Mouse (Mus musculus) heart, embryonic 13.5 days (tissue): ENCODE results near the gene Rab31. TPM values are rescaled to one million over a fixed set of nuclear protein-coding genes. Genes with fewer than 3 reads are reported as not detected.

Experiments used
- ATAC-seq: fragments of 200-750 bp; cut with Nextera tagmentation; 2 replicates; pipeline ENCODE4 v1.8.0; 2017; ENCODE audit warnings: moderate TSS enrichment; ENCODE audit not compliant: insufficient number of reproducible peaks, low FRiP score, low TSS enrichment; ENCODE audit errors: extremely low read depth
- H3K27ac ChIP-seq: fragments of 300-500 bp; sonication (generic); replicated peaks from 2 replicates; pipeline ENCODE4 v1.5.1; 2015; ENCODE audit warnings: moderate library complexity, mild to moderate bottlenecking, inconsistent platforms
- H3K27me3 ChIP-seq: fragments of 300-500 bp; sonication (generic); replicated peaks from 2 replicates; pipeline ENCODE4 v1.6.1; 2015; ENCODE audit warnings: mild to moderate bottlenecking, inconsistent platforms
- H3K36me3 ChIP-seq: fragments of 300-500 bp; sonication (generic); 2 replicates; pipeline ENCODE4 v1.6.1; 2015; ENCODE audit warnings: mild to moderate bottlenecking, inconsistent platforms
- H3K4me1 ChIP-seq: fragments of 300-500 bp; sonication (generic); 2 replicates; pipeline ENCODE4 v1.6.1; 2015; ENCODE audit warnings: inconsistent platforms
- H3K4me2 ChIP-seq: fragments of 300-500 bp; sonication (generic); 2 replicates; pipeline ENCODE4 v1.6.1; 2015; ENCODE audit warnings: inconsistent platforms, mild to moderate bottlenecking, moderate library complexity
- H3K4me3 ChIP-seq: fragments of 300-500 bp; sonication (generic); 2 replicates; pipeline ENCODE4 v1.5.1; 2015; ENCODE audit warnings: moderate library complexity, mild to moderate bottlenecking, inconsistent platforms
- H3K9ac ChIP-seq: fragments of 300-500 bp; sonication (generic); 2 replicates; pipeline ENCODE4 v1.6.1; 2015; ENCODE audit warnings: inconsistent platforms, mild to moderate bottlenecking, moderate library complexity
- H3K9me3 ChIP-seq: fragments of 300-500 bp; sonication (generic); 2 replicates; pipeline ENCODE4 v1.6.1; 2016; ENCODE audit warnings: inconsistent platforms
- WGBS: fragments of 180-500 bp; shearing (Covaris S2); methylation state at CpG from one replicate; pipeline ENCODE4 v1.1.7; 2015; ENCODE audit warnings: mixed read lengths; 5-methylcytosine and 5-hydroxymethylcytosine counted together
- polyA plus RNA-seq: library from polyadenylated mRNA; unstranded; fragments of >200 nt; fragmentation: Nextera tagmentation; extraction: Ambion mirVana; gene quantifications from 2 replicates; pipeline ENCODE4 v1.2.1, GENCODE M21; 2015

Gene Rab31
- polyA plus RNA-seq, 1 experiment from 2014 or later = 23.9 TPM

DNA sequence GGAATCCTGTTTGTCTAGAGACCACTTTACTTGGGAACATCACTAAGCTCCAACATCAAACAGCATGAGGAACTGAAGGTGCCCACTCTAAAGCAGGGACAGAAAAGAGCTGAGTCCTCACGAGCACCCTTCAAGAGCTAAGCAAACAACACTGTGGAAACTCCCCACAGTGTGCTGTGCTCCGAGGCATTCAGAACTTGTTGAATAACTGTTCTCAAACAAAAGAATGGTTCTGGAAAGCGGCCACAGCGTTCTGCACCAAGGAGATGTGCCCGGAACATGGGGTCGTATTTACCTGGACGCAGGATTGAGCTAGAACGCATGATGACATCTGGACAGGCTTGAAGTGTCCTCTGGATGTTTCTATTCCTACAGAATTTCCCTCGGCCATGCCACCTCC lies 114.6 kb downstream of the Rab31 start:
- no peak overlapping the region for H3K4me2 ChIP-seq
- H3K4me3 ChIP-seq = no peak overlapping the region
- H3K4me1 ChIP-seq = peaks cover 15% of the 10 kb centered on the region
- H3K27me3 ChIP-seq = no peaks in the 10 kb centered on the region
- WGBS = 83% methylated on average over 9 of the region's 9 CpGs
- no peaks in the 10 kb centered on the region for H3K9me3 ChIP-seq
- no peak overlapping the region for H3K9ac ChIP-seq
- no peak for ATAC-seq
- H3K27ac ChIP-seq = no peak overlapping the region
- H3K36me3 ChIP-seq = no peaks in the 10 kb centered on the region

DNA sequence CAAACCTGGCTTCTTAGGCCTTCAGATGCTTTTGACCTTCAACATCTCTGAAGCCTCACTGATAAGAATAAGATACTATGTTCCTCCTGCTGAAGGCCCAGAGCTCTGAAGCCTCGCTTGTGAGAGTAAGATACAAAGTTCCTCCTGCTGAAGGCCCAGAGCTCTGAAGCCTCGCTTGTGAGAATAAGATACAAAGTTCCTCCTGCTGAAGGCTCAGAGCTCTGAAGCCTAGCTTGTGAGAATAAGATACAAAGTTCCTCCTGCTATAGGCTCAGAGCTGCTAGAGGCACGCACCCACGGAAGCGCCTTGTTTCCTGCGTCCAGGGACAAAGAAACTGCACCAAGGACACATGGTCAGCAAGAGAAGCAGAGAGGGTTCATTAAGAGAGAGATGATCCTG lies 115.8 kb downstream of the Rab31 start:
- no peaks in the 10 kb centered on the region for H3K9me3 ChIP-seq
- no peak overlapping the region for H3K9ac ChIP-seq
- H3K4me2 ChIP-seq = no peak overlapping the region
- H3K27ac ChIP-seq = no peak overlapping the region
- no peaks in the 10 kb centered on the region for H3K27me3 ChIP-seq
- peaks cover 9% of the 10 kb centered on the region; the same call in 1 of the 2 replicates for H3K36me3 ChIP-seq
- WGBS = 77% methylated on average over 6 of the region's 6 CpGs
- H3K4me3 ChIP-seq = no peak overlapping the region
- ATAC-seq = no peak
- peaks cover 15% of the 10 kb centered on the region for H3K4me1 ChIP-seq

DNA sequence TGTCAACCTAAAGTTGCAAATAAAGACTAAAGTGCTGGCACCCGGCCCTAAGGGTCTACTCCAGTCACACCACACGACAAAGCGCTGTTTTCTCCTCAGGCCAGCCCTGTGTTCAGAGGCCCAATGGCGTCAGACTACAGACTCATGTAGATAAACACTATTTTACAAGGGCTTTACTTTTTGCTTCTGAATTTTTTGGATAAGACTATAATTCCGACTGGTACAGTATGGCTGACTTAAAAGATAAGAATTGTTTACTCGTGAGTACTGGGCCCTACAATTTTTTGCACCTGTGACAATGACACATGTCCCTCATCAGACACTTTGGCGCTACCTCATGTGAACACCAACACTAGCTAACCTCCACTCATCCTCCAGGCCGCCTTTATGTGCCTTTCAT lies 116.5 kb downstream of the Rab31 start:
- H3K27me3 ChIP-seq = no peaks in the 10 kb centered on the region
- peaks cover 11% of the 10 kb centered on the region; the same call in 1 of the 2 replicates for H3K36me3 ChIP-seq
- no peak overlapping the region for H3K9ac ChIP-seq
- 80% methylated on average over 8 of the region's 8 CpGs for WGBS
- H3K4me3 ChIP-seq = no peak overlapping the region
- peaks cover 15% of the 10 kb centered on the region for H3K4me1 ChIP-seq
- no peaks in the 10 kb centered on the region for H3K9me3 ChIP-seq
- H3K27ac ChIP-seq = no peak overlapping the region
- H3K4me2 ChIP-seq = no peak overlapping the region
- no peak for ATAC-seq

- Histone ChIP-seq H3K27me3 (no peaks in the 10 kb centered on the region), H3K4me1 (peaks cover 15% of the 10 kb centered on the region), H3K9me3 (no peaks in the 10 kb centered on the region), H3K9ac (no peak overlapping the region), H3K27ac (no peak overlapping the region), H3K4me3 (no peak overlapping the region), H3K4me2 (no peak overlapping the region), H3K36me3 (peaks cover 13% of the 10 kb centered on the region; the same call in 1 of the 2 replicates)
- ATAC-seq = no peak
- WGBS = 38% methylated on average over 4 of the region's 4 CpGs
Measured at GRCm38 (mm10) chr17:65655608-65656007, 116.9 kb downstream of the Rab31 start.

- Histone ChIP-seq H3K36me3 (peaks cover 13% of the 10 kb centered on the region; the same call in 1 of the 2 replicates), H3K4me2 (no peak overlapping the region)
Measured at GRCm38 (mm10) chr17:65650598-65650997, 122.0 kb downstream of the Rab31 start.

DNA sequence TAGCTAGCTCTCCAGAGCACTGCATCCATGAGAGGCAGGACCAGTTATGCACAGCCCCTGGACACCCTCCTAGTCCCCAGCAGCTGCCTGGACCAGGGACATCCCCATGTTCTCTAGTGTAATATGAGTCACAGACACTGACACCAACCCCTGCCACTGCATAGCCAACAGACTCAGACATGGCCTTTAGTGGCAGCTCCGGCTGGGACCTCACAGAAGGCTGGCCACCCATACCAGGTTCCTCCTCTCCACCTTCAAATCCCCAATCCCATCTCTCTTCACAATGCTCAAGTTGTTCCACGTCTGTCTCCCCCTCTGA lies 123.4 kb downstream of the Rab31 start:
- H3K9ac ChIP-seq = no peak overlapping the region
- 87% methylated on average over 2 of the region's 2 CpGs for WGBS
- ATAC-seq = no peak; the same call in 1 of the 2 replicates
- no peaks in the 10 kb centered on the region for H3K27me3 ChIP-seq
- peaks cover 9% of the 10 kb centered on the region for H3K4me1 ChIP-seq
- no peaks in the 10 kb centered on the region for H3K9me3 ChIP-seq
- no peak overlapping the region for H3K4me3 ChIP-seq
- peaks cover 13% of the 10 kb centered on the region; the same call in 1 of the 2 replicates for H3K36me3 ChIP-seq
- H3K4me2 ChIP-seq = no peak overlapping the region
- H3K27ac ChIP-seq = no peak overlapping the region

More at GRCm38 (mm10) chr17:65650598-65650997, 122.0 kb downstream of the Rab31 start:
- WGBS = 81% methylated on average over 6 of the region's 6 CpGs
- H3K9me3 ChIP-seq = no peaks in the 10 kb centered on the region
- H3K4me1 ChIP-seq = peaks cover 17% of the 10 kb centered on the region
- no peak overlapping the region for H3K9ac ChIP-seq
- H3K4me3 ChIP-seq = no peak overlapping the region
- H3K27ac ChIP-seq = no peak overlapping the region
- H3K27me3 ChIP-seq = no peaks in the 10 kb centered on the region
- ATAC-seq = no peak

GRCm38 (mm10) chr17:65648371-65649174 lies 124.0 kb downstream of the Rab31 start:
- peaks cover 11% of the 10 kb centered on the region for H3K4me1 ChIP-seq
- H3K27me3 ChIP-seq = no peaks in the 10 kb centered on the region
- WGBS = 73% methylated on average over 9 of the region's 9 CpGs
- ATAC-seq = no peak
- H3K36me3 ChIP-seq = peaks cover 13% of the 10 kb centered on the region; the same call in 1 of the 2 replicates
- no peak overlapping the region for H3K27ac ChIP-seq
- H3K9me3 ChIP-seq = no peaks in the 10 kb centered on the region
- no peak overlapping the region for H3K4me2 ChIP-seq
- H3K4me3 ChIP-seq = no peak overlapping the region
- H3K9ac ChIP-seq = no peak overlapping the region

DNA sequence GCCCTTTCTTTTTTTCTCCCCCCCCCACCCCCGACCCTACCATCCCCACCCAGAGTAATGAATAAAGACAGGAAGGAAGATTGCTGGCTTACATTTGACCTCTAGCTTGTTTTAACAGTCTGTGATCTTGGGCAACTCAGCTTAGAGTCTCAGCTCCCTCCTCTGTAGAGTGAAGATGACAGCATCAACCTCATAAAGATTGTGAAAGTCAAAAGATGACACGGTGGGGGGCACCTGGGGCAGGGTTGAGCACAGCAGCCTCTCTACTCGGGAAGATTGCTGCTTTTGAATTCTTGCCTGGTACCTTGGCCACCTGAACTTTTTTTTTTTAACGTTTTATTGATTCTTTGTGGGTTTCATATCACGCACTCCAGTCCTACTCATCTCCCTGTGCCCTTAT lies 124.6 kb downstream of the Rab31 start:
- Histone ChIP-seq H3K36me3 (peaks cover 13% of the 10 kb centered on the region; the same call in 1 of the 2 replicates), H3K4me1 (peaks cover 17% of the 10 kb centered on the region), H3K4me3 (no peak overlapping the region), H3K27ac (no peak overlapping the region), H3K27me3 (no peaks in the 10 kb centered on the region), H3K4me2 (no peak overlapping the region), H3K9ac (no peak overlapping the region), H3K9me3 (no peaks in the 10 kb centered on the region)
- 59% methylated on average over 5 of the region's 5 CpGs for WGBS
- ATAC-seq = no peak

DNA sequence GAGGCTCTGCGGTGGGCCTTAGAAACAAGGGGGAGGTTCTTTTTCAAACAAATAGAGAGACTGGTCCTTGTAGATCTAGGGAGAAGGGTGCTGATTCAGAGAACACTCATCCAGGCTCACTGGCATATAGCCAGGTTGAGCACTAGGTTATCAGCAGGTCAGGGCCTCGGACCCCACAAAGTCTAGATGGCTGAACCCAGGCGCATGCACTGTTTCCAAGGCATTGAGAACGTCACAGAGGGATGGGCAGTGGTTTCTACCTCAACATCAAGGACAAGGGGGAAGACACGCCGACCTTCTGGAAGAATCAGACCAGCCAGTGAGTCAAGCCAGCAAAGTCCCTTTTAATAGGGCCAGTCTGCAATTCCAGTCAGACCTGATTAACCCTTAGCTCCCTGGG lies 125.3 kb downstream of the Rab31 start:
- no peak overlapping the region for H3K4me2 ChIP-seq
- H3K9ac ChIP-seq = no peak overlapping the region
- peaks cover 7% of the 10 kb centered on the region; the same call in 1 of the 2 replicates for H3K36me3 ChIP-seq
- no peak overlapping the region for H3K27ac ChIP-seq
- no peak for ATAC-seq
- 49% methylated on average over 6 of the region's 6 CpGs for WGBS
- H3K4me3 ChIP-seq = no peak overlapping the region
- H3K4me1 ChIP-seq = peaks cover 22% of the 10 kb centered on the region
- H3K9me3 ChIP-seq = no peaks in the 10 kb centered on the region
- H3K27me3 ChIP-seq = no peaks in the 10 kb centered on the region

DNA sequence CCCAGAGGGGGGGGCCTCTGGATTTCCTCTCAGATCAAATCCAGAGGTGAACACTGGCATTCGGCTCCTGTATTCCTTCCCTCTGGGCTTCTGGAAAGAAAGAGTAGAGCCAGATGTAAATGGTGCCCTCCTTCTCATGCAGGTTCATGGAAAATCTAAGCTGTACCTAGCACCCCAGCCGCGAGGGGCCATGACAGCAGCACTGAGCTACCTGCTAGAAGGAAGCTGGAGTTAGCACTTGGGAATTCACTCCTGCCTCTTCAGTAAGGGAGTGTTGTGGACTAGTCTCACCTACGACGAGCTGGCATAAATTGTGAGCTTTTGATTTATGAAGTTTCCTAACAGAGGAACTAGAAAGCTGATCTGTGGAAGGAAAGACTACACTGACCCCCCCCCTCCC lies 129.0 kb downstream of the Rab31 start:
- no peak for ATAC-seq
- no peak overlapping the region; the same call in 1 of the 2 replicates for H3K27ac ChIP-seq

DNA sequence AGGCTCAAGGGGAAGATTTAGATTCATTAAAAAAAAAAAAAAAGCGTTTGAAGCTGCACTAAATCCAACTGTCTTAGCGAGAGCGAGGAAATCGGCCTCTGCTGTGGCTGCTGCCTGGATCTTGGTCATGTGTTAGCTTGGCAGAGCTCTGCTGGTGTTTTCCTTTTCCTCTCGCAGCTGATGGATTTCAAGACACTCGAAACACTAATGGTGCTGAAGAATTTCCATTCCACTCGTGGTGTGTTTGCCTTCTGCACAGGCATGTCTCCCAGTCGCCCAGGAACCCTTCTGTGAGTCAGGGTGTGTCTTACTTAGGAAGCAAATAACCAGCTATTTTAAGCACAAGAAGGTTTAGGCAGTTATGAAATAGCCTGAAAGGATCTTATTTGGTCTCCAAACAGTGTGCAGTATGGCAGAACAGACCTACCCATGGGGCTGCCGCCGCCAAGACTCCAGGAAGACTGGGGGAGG lies 129.5 kb downstream of the Rab31 start:
- Histone ChIP-seq H3K4me2 (no peak overlapping the region), H3K27me3 (no peaks in the 10 kb centered on the region; the same call in 1 of the 2 replicates), H3K4me1 (peaks cover 13% of the 10 kb centered on the region), H3K9me3 (no peaks in the 10 kb centered on the region), H3K36me3 (no peaks in the 10 kb centered on the region), H3K9ac (no peak overlapping the region), H3K4me3 (no peak overlapping the region), H3K27ac (no peak overlapping the region; the same call in 1 of the 2 replicates)
- no peak for ATAC-seq
- WGBS = 52% methylated on average over 10 of the region's 10 CpGs

More for the DNA sequence above, 129.0 kb downstream of the Rab31 start:
- WGBS = 74% methylated on average over 5 of the region's 5 CpGs
- no peaks in the 10 kb centered on the region; the same call in 1 of the 2 replicates for H3K27me3 ChIP-seq
- H3K4me3 ChIP-seq = no peak overlapping the region
- no peak overlapping the region for H3K9ac ChIP-seq
- no peak overlapping the region for H3K4me2 ChIP-seq
- no peaks in the 10 kb centered on the region for H3K36me3 ChIP-seq
- peaks cover 16% of the 10 kb centered on the region for H3K4me1 ChIP-seq
- no peaks in the 10 kb centered on the region for H3K9me3 ChIP-seq

- no peaks in the 10 kb centered on the region for H3K9me3 ChIP-seq
- H3K36me3 ChIP-seq = no peaks in the 10 kb centered on the region
- WGBS = 83% methylated on average over 5 of the region's 5 CpGs
- H3K4me1 ChIP-seq = peaks cover 13% of the 10 kb centered on the region
- no peak overlapping the region for H3K27ac ChIP-seq
- H3K9ac ChIP-seq = no peak overlapping the region
- no peak for ATAC-seq
- H3K4me3 ChIP-seq = no peak overlapping the region
- no peak overlapping the region for H3K4me2 ChIP-seq
- H3K27me3 ChIP-seq = no peaks in the 10 kb centered on the region; the same call in 1 of the 2 replicates
Measured at GRCm38 (mm10) chr17:65642578-65642991, 130.0 kb downstream of the Rab31 start.
